ENCODE assay signal across 16 mouse cellular contexts in the genomic region with DNA sequence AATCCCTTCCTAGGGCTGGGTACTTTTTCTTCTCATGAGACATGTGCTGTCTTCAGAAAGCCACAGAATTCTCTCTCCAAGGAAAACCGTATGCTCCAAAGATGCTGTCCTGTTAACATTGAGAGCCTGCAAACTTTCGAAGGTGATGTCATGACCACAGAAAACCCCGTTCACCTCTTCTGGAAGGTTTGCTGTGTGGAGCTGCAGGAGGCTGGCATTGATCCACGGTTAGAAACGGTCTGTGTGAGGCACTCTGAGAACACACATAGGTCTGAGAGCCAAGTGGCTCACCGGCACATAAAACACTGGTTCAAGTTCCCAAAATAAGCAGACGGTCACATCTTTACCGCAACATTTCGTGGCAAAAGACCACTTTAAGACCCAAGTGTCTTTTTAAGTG.
DNase-seq lines count a peak whose midpoint lies in the region; ATAC-seq and TF ChIP-seq lines count a peak whose summit lies in the region.
"Had no signal": no experiment of that assay in that cellular context is flagged by ENCODE, and none has a peak within 500 bp of the region (broad histone marks: within the 10 kb centered on the region; RNA-seq: fewer than 3 reads in every experiment).

No protein-coding gene starts in this region.

- H3K4me2 ChIP-seq in liver, embryonic 11.5 days, result no peak overlapping the region
- H3K4me2 ChIP-seq: neural tube, embryonic 13.5 days had no signal

- peaks cover 32% of the 10 kb centered on the region for H3K4me1 ChIP-seq in liver, adult 2 months (ENCODE audit: control insufficient read depth, insufficient read depth, low read length)
- H3K4me1 ChIP-seq in liver, embryonic 11.5 days (replicated peaks; ENCODE audit: control insufficient read depth, insufficient read depth, low read length), result peaks cover 13% of the 10 kb centered on the region
- H3K4me1 ChIP-seq in brown adipose tissue, adult 24 weeks (ENCODE audit: control insufficient read depth, insufficient read depth, insufficient read length, low read length), result peaks cover 24% of the 10 kb centered on the region

- peak overlapping the region; percentile 74 for H3K4me3 ChIP-seq in gastrocnemius, adult 2 months
- peak overlapping the region; percentile 88 for H3K4me3 ChIP-seq in liver, adult 2 months (ENCODE audit: insufficient read depth, low read depth, low read length)
- no peak overlapping the region for H3K4me3 ChIP-seq in liver, embryonic 11.5 days (ENCODE audit: low read depth, low read length)
- H3K4me3 ChIP-seq in brown adipose tissue, adult 24 weeks (ENCODE audit: insufficient read depth, low read depth, low read length), result peak overlapping the region; percentile 54
- H3K4me3 ChIP-seq: hindbrain, embryonic 10.5 days; megakaryocyte, embryonic 14.5 days; neural tube, embryonic 13.5 days had no signal

- ATAC-seq in liver, embryonic 11.5 days (replicated peaks; ENCODE audit: low FRiP score), result no peak
- ATAC-seq in megakaryocyte-erythroid progenitor cell, adult 5-6 weeks (replicated peaks; ENCODE audit: low FRiP score, low TSS enrichment, poor library complexity, severe bottlenecking), result no peak

- H3K9me3 ChIP-seq in liver, embryonic 11.5 days (ENCODE audit: control insufficient read depth, low read length), result no peaks in the 10 kb centered on the region
- H3K9me3 ChIP-seq: hindbrain, embryonic 10.5 days; megakaryocyte, embryonic 14.5 days; neural tube, embryonic 13.5 days had no signal

- intact Hi-C loops in gastrocnemius, adult 2 months (cut with DNase I), result no loop called here

- no peak for TF ChIP-seq CTCF in gastrocnemius, adult 2 months (IDR thresholded peaks at IDR 0.05)
- no peak for TF ChIP-seq CTCF in liver, adult 2 months (IDR thresholded peaks at IDR 0.05; ENCODE audit: low read depth, low read length)

- H3K9ac ChIP-seq in liver, adult 2 months (ENCODE audit: low read depth, low read length), result peak overlapping the region; percentile 68
- H3K9ac ChIP-seq in liver, embryonic 11.5 days (ENCODE audit: low read depth, low read length), result no peak overlapping the region
- H3K9ac ChIP-seq: neural tube, embryonic 13.5 days had no signal

- TF ChIP-seq POLR2A in liver, adult 2 months (IDR thresholded peaks at IDR 0.05; ENCODE audit: extremely low read depth, insufficient read depth, low read length), result no peak

- peaks cover 68% of the 10 kb centered on the region for H3K36me3 ChIP-seq in liver, adult 2 months (ENCODE audit: control insufficient read depth, insufficient read depth, low read length)
- no peaks in the 10 kb centered on the region for H3K36me3 ChIP-seq in liver, embryonic 11.5 days (ENCODE audit: control insufficient read depth, insufficient read depth, low read length)
- H3K36me3 ChIP-seq: G1E had no signal

- peak; percentile 46 for DNase-seq in gastrocnemius, adult 2 months
- DNase-seq in gastrocnemius, postnatal 25 days, result no peak
- DNase-seq in liver, adult 2 months (ENCODE audit: extremely low read depth, low read depth, low spot score), result peak; percentile 81
- no peak for DNase-seq in liver, embryonic 11.5 days (ENCODE audit: low spot score)
- peak; percentile 48 for DNase-seq in cerebellum, postnatal 36 days
- DNase-seq in right cerebral cortex, postnatal 36 days (ENCODE audit: low spot score in 2 of 2), result no peak
- DNase-seq: adrenal gland, adult 2 months; gastrocnemius, postnatal 36 days; liver; thymus, adult 18-20 months had no signal

- peaks cover 26% of the 10 kb centered on the region for H3K79me2 ChIP-seq in liver, adult 2 months (ENCODE audit: control insufficient read depth, insufficient read depth, low read length)

- no peaks in the 10 kb centered on the region for H3K27me3 ChIP-seq in liver, adult 2 months (ENCODE audit: control insufficient read depth, insufficient read depth, low read length)
- H3K27me3 ChIP-seq in liver, embryonic 11.5 days (replicated peaks; ENCODE audit: control insufficient read depth, insufficient read depth, low read length), result no peaks in the 10 kb centered on the region
- H3K27me3 ChIP-seq: neural tube, embryonic 13.5 days had no signal

- 23% methylated on average over 9 of the region's 9 CpGs for WGBS in liver, adult 2 months
- 85% methylated on average over 9 of the region's 9 CpGs for WGBS in liver, embryonic 11.5 days

- H3K27ac ChIP-seq in gastrocnemius, adult 2 months, result peak overlapping the region; percentile 99
- H3K27ac ChIP-seq in liver, adult 2 months (replicated peaks; ENCODE audit: insufficient read depth, low read depth, low read length), result peak overlapping the region; percentile 72
- no peak overlapping the region for H3K27ac ChIP-seq in liver, embryonic 11.5 days (ENCODE audit: low read depth, low read length)
- peak overlapping the region; percentile 32; the same call in 1 of the 2 replicates for H3K27ac ChIP-seq in brown adipose tissue, adult 24 weeks (replicated peaks; ENCODE audit: low read depth, low read length)
- H3K27ac ChIP-seq: hindbrain, embryonic 10.5 days; neural tube, embryonic 13.5 days had no signal

Comparison
In these comparisons a context has a peak if more than half of its experiments do, and no peak if none do; other contexts are left out.
1. DNase-seq: peak in gastrocnemius, adult 2 months (single experiment), liver, adult 2 months (single experiment) and cerebellum, postnatal 36 days (2 of 2); none in gastrocnemius, postnatal 25 days (single experiment), liver, embryonic 11.5 days (single experiment) and right cerebral cortex, postnatal 36 days (0 of 2).